Mouse (Mus musculus): Measurements from ENCODE around the gene Snx5. TPM values are rescaled to one million over a fixed set of nuclear protein-coding genes. Genes with fewer than 3 reads are reported as not detected.

The Snx5 gene
- polyA plus RNA-seq, 1 experiment from 2014 or later: 74.5 TPM

DNA sequence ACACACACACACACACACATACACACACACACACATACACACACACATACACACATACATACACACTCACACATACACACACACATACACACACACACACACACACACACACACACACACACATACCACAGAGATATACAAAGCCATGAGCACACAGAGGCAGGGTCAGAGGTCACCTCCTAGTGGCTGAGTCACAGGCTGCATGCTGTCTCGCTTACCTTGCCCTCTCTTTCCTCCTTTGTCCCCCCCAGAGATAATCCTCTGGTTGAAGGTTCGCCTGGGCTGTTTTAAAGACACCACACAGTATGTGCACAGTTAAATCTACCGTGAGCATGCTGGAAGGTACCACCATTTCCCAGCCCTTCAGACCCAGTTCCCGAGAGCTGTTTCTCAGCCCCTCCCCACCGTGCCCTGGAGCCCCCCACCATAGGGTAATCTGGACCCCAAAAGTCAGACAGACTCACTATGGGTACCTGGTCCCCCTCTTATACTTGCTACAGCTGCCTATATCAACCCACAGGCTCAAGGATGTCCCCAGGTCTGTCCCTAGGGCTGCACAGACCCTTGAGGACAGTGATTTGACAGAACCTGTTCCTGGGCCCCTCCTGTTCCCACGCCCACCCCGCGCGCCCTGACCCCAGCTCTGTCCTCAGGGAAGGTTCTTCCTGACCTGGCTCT lies 56.1 kb downstream of the Snx5 start:
- Histone ChIP-seq H3K27ac (peak overlapping the region; percentile 16; the same call in 1 of the 2 replicates), H3K36me3 (ENCODE audit: poor library complexity, severe bottlenecking) (no peaks in the 10 kb centered on the region), H3K9me3 (replicated peaks) (no peaks in the 10 kb centered on the region), H3K9ac (peak overlapping the region; percentile 30; the same call in 1 of the 2 replicates), H3K27me3 (no peaks in the 10 kb centered on the region), H3K4me3 (no peak overlapping the region), H3K4me2 (no peak overlapping the region), H3K4me1 (peaks cover 13% of the 10 kb centered on the region; the same call in 1 of the 2 replicates)
- 49% methylated on average over 9 of the region's 9 CpGs for WGBS
- peak; percentile 36; the same call in 1 of the 2 replicates for ATAC-seq

- Histone ChIP-seq H3K36me3 (ENCODE audit: poor library complexity, severe bottlenecking) (no peaks in the 10 kb centered on the region), H3K4me2 (no peak overlapping the region), H3K9me3 (replicated peaks) (no peaks in the 10 kb centered on the region), H3K4me1 (peaks cover 13% of the 10 kb centered on the region; the same call in 1 of the 2 replicates), H3K9ac (no peak overlapping the region), H3K27me3 (no peaks in the 10 kb centered on the region), H3K4me3 (no peak overlapping the region), H3K27ac (no peak overlapping the region)
- 92% methylated on average over 6 of the region's 6 CpGs for WGBS
- ATAC-seq: no peak
These were observed 56.9 kb downstream of the Snx5 start for GRCm38 (mm10) chr2:144213803-144214202.

DNA sequence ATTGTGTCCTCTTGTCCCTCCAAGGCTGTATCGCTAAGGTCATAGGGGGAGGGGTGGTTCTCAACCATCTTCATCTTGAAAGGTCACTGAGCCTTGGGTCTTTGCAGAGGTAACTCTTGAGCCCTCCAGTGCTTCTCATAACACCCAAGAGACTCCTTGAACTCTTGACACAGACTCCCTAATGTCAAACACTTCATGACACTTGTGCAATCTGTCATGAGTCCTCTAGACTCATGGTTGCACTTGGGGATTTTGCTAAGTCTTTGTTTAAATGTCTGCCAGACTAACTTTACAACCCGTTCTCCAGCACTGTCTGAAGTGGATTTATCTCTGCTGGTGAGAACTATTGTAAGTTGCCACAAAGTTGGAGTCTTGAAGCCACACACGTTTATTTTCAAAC lies 61.3 kb downstream of the Snx5 start:
- no peak overlapping the region for H3K27ac ChIP-seq

GRCm38 (mm10) chr2:144207365-144207764 lies 63.3 kb downstream of the Snx5 start:
- no peaks in the 10 kb centered on the region for H3K36me3 ChIP-seq (ENCODE audit: poor library complexity, severe bottlenecking)
- H3K4me1 ChIP-seq: no peaks in the 10 kb centered on the region
- no peak overlapping the region for H3K4me2 ChIP-seq
- ATAC-seq: no peak
- H3K9ac ChIP-seq: no peak overlapping the region
- no peaks in the 10 kb centered on the region for H3K9me3 ChIP-seq (replicated peaks)
- no peak overlapping the region for H3K27ac ChIP-seq
- H3K27me3 ChIP-seq: no peaks in the 10 kb centered on the region
- no peak overlapping the region for H3K4me3 ChIP-seq
- WGBS: 100% methylated on average over 1 of the region's 1 CpGs

More for the DNA sequence above, 61.3 kb downstream of the Snx5 start:
- ATAC-seq: no peak
- 83% methylated on average over 3 of the region's 3 CpGs for whole genome bisulfite sequencing
- Histone ChIP-seq H3K9ac (no peak overlapping the region), H3K27me3 (no peaks in the 10 kb centered on the region), H3K4me2 (no peak overlapping the region), H3K9me3 (replicated peaks) (no peaks in the 10 kb centered on the region), H3K4me1 (no peaks in the 10 kb centered on the region), H3K4me3 (no peak overlapping the region), H3K36me3 (ENCODE audit: poor library complexity, severe bottlenecking) (no peaks in the 10 kb centered on the region)

GRCm38 (mm10) chr2:144203001-144203400 lies 67.7 kb downstream of the Snx5 start:
- Histone ChIP-seq H3K27me3 (no peaks in the 10 kb centered on the region), H3K9me3 (replicated peaks) (no peaks in the 10 kb centered on the region), H3K9ac (no peak overlapping the region), H3K36me3 (ENCODE audit: poor library complexity, severe bottlenecking) (no peaks in the 10 kb centered on the region), H3K4me3 (no peak overlapping the region), H3K4me1 (no peaks in the 10 kb centered on the region), H3K4me2 (no peak overlapping the region), H3K27ac (no peak overlapping the region)
- 90% methylated on average over 5 of the region's 5 CpGs for WGBS
- no peak for ATAC-seq

DNA sequence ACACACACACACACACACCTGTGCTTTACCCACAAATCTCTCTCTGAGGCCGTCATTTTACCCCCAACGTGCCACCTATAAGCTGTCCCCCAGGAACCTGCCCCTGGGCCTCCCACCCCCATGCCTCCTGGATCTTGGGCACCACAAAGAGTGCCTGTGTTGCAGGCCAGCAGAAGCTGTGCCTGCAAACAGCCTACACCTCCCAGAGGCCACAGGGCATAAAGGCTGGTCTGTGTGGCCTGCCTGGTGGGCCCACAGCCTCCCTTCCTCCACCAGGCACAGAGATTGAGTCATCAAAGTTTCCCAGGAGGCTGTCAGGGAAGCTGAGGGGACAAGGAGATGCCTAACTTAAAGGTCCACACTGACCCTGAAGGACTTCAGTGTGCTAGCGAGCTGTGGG lies 68.1 kb downstream of the Snx5 start:
- no peak overlapping the region for H3K9ac ChIP-seq
- 65% methylated on average over 3 of the region's 3 CpGs for whole genome bisulfite sequencing
- ATAC-seq: no peak

DNA sequence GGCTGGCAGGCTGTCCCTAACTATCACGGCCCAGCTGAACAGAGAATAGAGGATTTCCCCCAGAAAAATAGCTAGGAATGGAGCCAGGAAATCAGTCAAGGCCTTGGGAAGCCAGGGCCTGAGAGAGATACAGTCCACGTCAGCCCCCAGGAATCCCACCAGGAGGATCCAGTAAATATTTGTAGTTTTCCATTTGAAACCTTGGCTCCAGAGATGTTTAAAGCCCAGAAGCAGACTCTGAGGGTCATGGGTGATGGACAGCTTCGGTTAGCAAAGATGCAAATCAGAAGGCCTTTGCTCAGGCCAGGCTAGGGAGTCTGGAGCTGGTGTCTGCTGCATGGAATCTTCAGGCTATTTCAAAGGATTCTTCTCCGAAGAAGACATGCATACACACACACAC lies 68.6 kb downstream of the Snx5 start:
- ATAC-seq: no peak
- no peak overlapping the region for H3K27ac ChIP-seq
- H3K4me2 ChIP-seq: no peak overlapping the region
- no peak overlapping the region for H3K4me3 ChIP-seq
- no peak overlapping the region for H3K9ac ChIP-seq
- no peaks in the 10 kb centered on the region for H3K36me3 ChIP-seq (ENCODE audit: poor library complexity, severe bottlenecking)
- no peaks in the 10 kb centered on the region for H3K9me3 ChIP-seq (replicated peaks)
- 81% methylated on average over 3 of the region's 4 CpGs for WGBS
- H3K27me3 ChIP-seq: no peaks in the 10 kb centered on the region
- H3K4me1 ChIP-seq: no peaks in the 10 kb centered on the region

More for the DNA sequence above, 68.1 kb downstream of the Snx5 start:
- Histone ChIP-seq H3K4me3 (no peak overlapping the region), H3K36me3 (ENCODE audit: poor library complexity, severe bottlenecking) (no peaks in the 10 kb centered on the region), H3K27me3 (no peaks in the 10 kb centered on the region), H3K4me1 (no peaks in the 10 kb centered on the region), H3K9me3 (replicated peaks) (no peaks in the 10 kb centered on the region), H3K27ac (no peak overlapping the region), H3K4me2 (no peak overlapping the region)

Other genes starting within 250 kb of the Snx5 start
- not detected in 2 replicates for gene Banf2, start 237.8 kb downstream of the Snx5 start, polyA plus RNA-seq (2015; fragmentation: Nextera tagmentation; extraction: Ambion mirVana)
- 14.9 and 16.6 TPM in 2 replicates for gene Mgme1, start 243 bp downstream of the Snx5 start, polyA plus RNA-seq (2015; fragmentation: Nextera tagmentation; extraction: Ambion mirVana)
- gene Ovol2, start 61.2 kb upstream of the Snx5 start, polyA plus RNA-seq (2015; fragmentation: Nextera tagmentation; extraction: Ambion mirVana): not detected in 2 replicates
- 29.8 and 39.3 TPM in 2 replicates for gene Kat14, start 98.1 kb upstream of the Snx5 start, polyA plus RNA-seq (2015; fragmentation: Nextera tagmentation; extraction: Ambion mirVana)
- 2.8 and 3.6 TPM in 2 replicates for gene Pet117, start 98.1 kb upstream of the Snx5 start, polyA plus RNA-seq (2015; fragmentation: Nextera tagmentation; extraction: Ambion mirVana)

Measured in forebrain, embryonic 13.5 days (tissue).